Mouse (Mus musculus) liver, embryonic 14.5 days (tissue): Measurements from ENCODE around the gene Cryba4. TPM values are rescaled to one million over a fixed set of nuclear protein-coding genes. Genes with fewer than 3 reads are reported as not detected.

ENCODE experiments used
- ATAC-seq: fragments of 200-750 bp; cut with Nextera tagmentation; 2 replicates; pipeline ENCODE4 v1.8.0; 2017; ENCODE audit warnings: moderate number of reproducible peaks, mild to moderate bottlenecking, moderate library complexity; ENCODE audit not compliant: insufficient read depth
- DNase-seq, 3 experiments: peaks; one replicate each; pipeline ENCODE4 v3.0.0-alpha.2; 2012 to 2013; ENCODE audit warnings: low read depth in 3 of 3, low spot score in 3 of 3
- H3K27ac ChIP-seq: fragments of 300-500 bp; sonication (generic); 2 replicates; pipeline ENCODE4 v1.5.1; 2014; ENCODE audit warnings: moderate library complexity, mild to moderate bottlenecking, control low read depth, inconsistent platforms
- H3K27me3 ChIP-seq: fragments of 300-500 bp; sonication (generic); 2 replicates; pipeline ENCODE4 v1.6.1; 2014; ENCODE audit warnings: mild to moderate bottlenecking, low read length, moderate library complexity; ENCODE audit not compliant: control insufficient read depth, insufficient read depth
- H3K36me3 ChIP-seq: fragments of 300-500 bp; sonication (generic); replicated peaks from 2 replicates; pipeline ENCODE4 v1.6.1; 2014; ENCODE audit warnings: low read depth; ENCODE audit not compliant: control insufficient read depth, insufficient read depth
- H3K4me1 ChIP-seq, 2 experiments: fragments of 200-500 bp in 1 of 2; fragments of 300-500 bp in 1 of 2; sonication (generic) in 1 of 2; replicated peaks; 2 replicates each; pipeline ENCODE4 v1.6.1; 2012 to 2014; ENCODE audit warnings: antibody characterized with exemption in 1 of 2, inconsistent platforms in 1 of 2, low read length in 1 of 2; ENCODE audit not compliant: control insufficient read depth in 2 of 2, insufficient read depth in 2 of 2
- H3K4me2 ChIP-seq: fragments of 300-500 bp; sonication (generic); 2 replicates; pipeline ENCODE4 v1.6.1; 2014; ENCODE audit warnings: low read depth, mild to moderate bottlenecking, control low read depth, moderate library complexity
- H3K4me3 ChIP-seq, 2 experiments: fragments of 200-500 bp in 1 of 2; fragments of 300-500 bp in 1 of 2; sonication (generic) in 1 of 2; 2 replicates each; pipeline ENCODE4 v1.5.1; 2012 to 2014; ENCODE audit warnings: low read depth in 2 of 2, low read length in 2 of 2, mild to moderate bottlenecking in 2 of 2, control low read depth in 1 of 2, inconsistent platforms in 1 of 2, moderate library complexity in 1 of 2; ENCODE audit not compliant: insufficient read depth in 1 of 2
- H3K9ac ChIP-seq: fragments of 300-500 bp; sonication (generic); replicated peaks from 2 replicates; pipeline ENCODE4 v1.6.1; 2014; ENCODE audit warnings: mild to moderate bottlenecking, control low read depth, moderate library complexity
- H3K9me3 ChIP-seq: fragments of 300-500 bp; sonication (generic); 2 replicates; pipeline ENCODE4 v1.6.1; 2016; ENCODE audit warnings: low read length, mixed read lengths; ENCODE audit not compliant: control insufficient read depth
- CTCF ChIP-seq: IDR thresholded peaks from 2 replicates; pipeline ENCODE4 v1.5.1; 2016; ENCODE audit warnings: antibody characterized with exemption, low read depth, control low read depth
- EP300 ChIP-seq: IDR thresholded peaks from 2 replicates; pipeline ENCODE4 v1.6.1; 2016; ENCODE audit warnings: antibody characterized with exemption, low read depth
- WGBS: fragments of 180-500 bp; shearing (Covaris S2); extraction: QIAGEN DNeasy Blood & Tissue Kit; methylation state at CpG from one replicate; pipeline ENCODE4 v1.1.7; 2014; ENCODE audit not compliant: insufficient replicate concordance; 5-methylcytosine and 5-hydroxymethylcytosine counted together
- polyA plus RNA-seq, 2 experiments: library from polyadenylated mRNA; depleted of rRNA in 1 of 2; stranded (reverse) in 1 of 2; unstranded in 1 of 2; fragments of >200 nt; fragmentation: Nextera tagmentation in 1 of 2; extraction: Ambion mirVana in 1 of 2; gene quantifications; 2 replicates each; pipeline versions ENCODE4 v1.2.1 to v1.2.3; 2012 to 2014

The Cryba4 gene
- polyA plus RNA-seq, 2 experiments = 0.39 to 0.95 TPM

GRCm38 (mm10) chr5:112259862-112260650 is 7.7 kb upstream of the Cryba4 start:
- DNase-seq = no peak
- H3K9ac ChIP-seq = no peak overlapping the region
- no peak overlapping the region for H3K27ac ChIP-seq
- TF ChIP-seq EP300 (no peak), CTCF (no peak)
- H3K36me3 ChIP-seq = no peaks in the 10 kb centered on the region
- H3K4me1 ChIP-seq = peaks cover 0 to 3% of the 10 kb centered on the region in 2 experiments; a peak in 1 of 4 replicates
- H3K4me2 ChIP-seq = no peak overlapping the region
- no peaks in the 10 kb centered on the region for H3K27me3 ChIP-seq
- WGBS = 63% methylated on average over 16 of the region's 16 CpGs
- ATAC-seq = no peak
- H3K4me3 ChIP-seq = no peak overlapping the region
- no peaks in the 10 kb centered on the region for H3K9me3 ChIP-seq

- Histone ChIP-seq H3K9me3 (no peaks in the 10 kb centered on the region), H3K4me2 (no peak overlapping the region), H3K4me1 (peaks cover 8 to 9% of the 10 kb centered on the region in 2 experiments), H3K36me3 (no peaks in the 10 kb centered on the region), H3K4me3 (no peak overlapping the region), H3K9ac (no peak overlapping the region), H3K27ac (no peak overlapping the region), H3K27me3 (no peaks in the 10 kb centered on the region)
- no peak for ATAC-seq
- no peak for TF ChIP-seq EP300
- no peak for TF ChIP-seq CTCF
- DNase-seq = no peak
- WGBS = 74% methylated on average over 3 of the region's 3 CpGs
These were observed 5.6 kb upstream of the Cryba4 start for GRCm38 (mm10) chr5:112257896-112258295.

GRCm38 (mm10) chr5:112256457-112256856 is 4.1 kb upstream of the Cryba4 start:
- TF ChIP-seq CTCF (no peak), EP300 (no peak)

GRCm38 (mm10) chr5:112255426-112255825 is 3.1 kb upstream of the Cryba4 start, which contains the start of gene Crybb1:
Crybb1 (plus strand) TSS chr5:112255815.
- Histone ChIP-seq H3K27ac (no peak within 1 kb of the TSS), H3K9me3 (no peaks in the 10 kb centered on the region), H3K9ac (no peak within 1 kb of the TSS), H3K36me3 (no peaks in the 10 kb centered on the region), H3K4me3 (no peak within 1 kb of the TSS), H3K4me1 (peaks cover 9 to 20% of the 10 kb centered on the region in 2 experiments), H3K27me3 (no peaks in the 10 kb centered on the region), H3K4me2 (no peak within 1 kb of the TSS)
- ATAC-seq = no peak
- TF ChIP-seq EP300 (no peak), CTCF (no peak)
- 55% methylated on average over 3 of the region's 3 CpGs for WGBS
- no peak for DNase-seq

More at GRCm38 (mm10) chr5:112256457-112256856, 4.1 kb upstream of the Cryba4 start:
- WGBS = 65% methylated on average over 9 of the region's 9 CpGs
- Histone ChIP-seq H3K4me2 (no peak overlapping the region), H3K27ac (no peak overlapping the region), H3K9me3 (no peaks in the 10 kb centered on the region), H3K27me3 (no peaks in the 10 kb centered on the region), H3K4me3 (no peak overlapping the region), H3K9ac (no peak overlapping the region), H3K4me1 (peaks cover 9 to 20% of the 10 kb centered on the region in 2 experiments), H3K36me3 (no peaks in the 10 kb centered on the region)
- DNase-seq = no peak
- no peak for ATAC-seq

GRCm38 (mm10) chr5:112254282-112254806 is 2.0 kb upstream of the Cryba4 start:
- H3K9me3 ChIP-seq = no peaks in the 10 kb centered on the region
- DNase-seq (no peak), ATAC-seq (no peak)
- no peak overlapping the region for H3K27ac ChIP-seq
- no peak overlapping the region for H3K9ac ChIP-seq
- no peak overlapping the region for H3K4me3 ChIP-seq
- H3K4me1 ChIP-seq = peaks cover 9 to 20% of the 10 kb centered on the region in 2 experiments
- no peaks in the 10 kb centered on the region for H3K27me3 ChIP-seq
- no peaks in the 10 kb centered on the region for H3K36me3 ChIP-seq
- no peak for TF ChIP-seq EP300
- no peak for TF ChIP-seq CTCF
- 68% methylated on average over 7 of the region's 7 CpGs for WGBS
- H3K4me2 ChIP-seq = no peak overlapping the region
